In genomic region chr17:23802746-23803365, GRCm38 (mm10) we compare ENCODE assay signal across 8 mouse cellular contexts. TPM values are rescaled to one million over a fixed set of nuclear protein-coding genes. Genes with fewer than 3 reads are reported as not detected.
DNase-seq lines count a peak whose midpoint lies in the region; ATAC-seq and TF ChIP-seq lines count a peak whose summit lies in the region.

No protein-coding gene starts in this region.

- TF ChIP-seq CTCF in CH12.LX (conservative IDR thresholded peaks at IDR 0.05 in 1 of 2, IDR thresholded peaks at IDR 0.05 in 1 of 2; ENCODE audit: low read depth in 2 of 2, low read length in 2 of 2): no peak

- TF ChIP-seq RAD21 in CH12.LX (IDR thresholded peaks at IDR 0.05; ENCODE audit: low read depth, low read length): no peak

- under 1% methylated on average over 60 of the region's 60 CpGs for WGBS in forebrain, embryonic 11.5 days
- under 1% methylated on average over 58 of the region's 60 CpGs for WGBS in heart, embryonic 16.5 days
- WGBS in liver, embryonic 15.5 days (ENCODE audit: insufficient replicate concordance): under 1% methylated on average over 60 of the region's 60 CpGs
- under 1% methylated on average over 60 of the region's 60 CpGs for WGBS in neural tube, embryonic 12.5 days

- peak overlapping the region; percentile 94 for H3K9ac ChIP-seq in CH12.LX (ENCODE audit: insufficient read depth, low read depth)
- H3K9ac ChIP-seq in forebrain, embryonic 11.5 days (ENCODE audit: low read length): peak overlapping the region; percentile 95
- peak overlapping the region; percentile 92 for H3K9ac ChIP-seq in heart, embryonic 16.5 days (ENCODE audit: low read length)
- H3K9ac ChIP-seq in liver, embryonic 15.5 days: peak overlapping the region; percentile 99
- H3K9ac ChIP-seq in neural tube, embryonic 12.5 days: peak overlapping the region; percentile 94

- DNase-seq in CH12.LX (ENCODE audit: extremely low read depth): peak; percentile 99
- peak; percentile 97 for DNase-seq in c-Kit-positive CD71-positive TER-119-negative erythroid progenitor cells, embryonic 14.5 days (ENCODE audit: low read depth)
- peak; percentile 98 for DNase-seq in forebrain, embryonic 11.5 days (ENCODE audit: low spot score)
- DNase-seq in kidney, postnatal 36 days: peak; percentile 98 to 99
- DNase-seq in telencephalon, adult 2 months (ENCODE audit: low read depth, low spot score): peak; percentile 100

- dilution Hi-C loops in CH12.LX (cut with MboI; ENCODE audit: extremely low pct_ligation_motif_present, extremely low pct_unique_long_range_greater_than_20kb, low sequenced_read_pairs): no loop called here

- H3K27ac ChIP-seq in CH12.LX (ENCODE audit: insufficient read depth, low read depth): peak overlapping the region; percentile 94
- H3K27ac ChIP-seq in forebrain, embryonic 11.5 days (ENCODE audit: low read depth, low read length): peak overlapping the region; percentile 95
- H3K27ac ChIP-seq in heart, embryonic 16.5 days (ENCODE audit: low read length): peak overlapping the region; percentile 96
- peak overlapping the region; percentile 96 for H3K27ac ChIP-seq in liver, embryonic 15.5 days (replicated peaks)
- H3K27ac ChIP-seq in neural tube, embryonic 12.5 days: peak overlapping the region; percentile 91

- in situ Hi-C loops in CH12.LX (cut with MboI; ENCODE audit: low pct_ligation_motif_present, low pct_unique_long_range_greater_than_20kb, low sequenced_read_pairs): no loop called here

- peaks cover 45% of the 10 kb centered on the region for H3K79me2 ChIP-seq in CH12.LX (replicated peaks; ENCODE audit: control insufficient read depth, extremely low read depth, insufficient read depth, poor library complexity, severe bottlenecking)

- TF ChIP-seq EP300 in CH12.LX (IDR thresholded peaks at IDR 0.05; ENCODE audit: low read length): no peak; the same call in 1 of the 2 replicates

- no peaks in the 10 kb centered on the region for H3K9me3 ChIP-seq in CH12.LX (replicated peaks; ENCODE audit: low read length)
- no peaks in the 10 kb centered on the region for H3K9me3 ChIP-seq in forebrain, embryonic 11.5 days (ENCODE audit: control insufficient read depth, low read length)
- H3K9me3 ChIP-seq in heart, embryonic 16.5 days (replicated peaks; ENCODE audit: control insufficient read depth, low read length): no peaks in the 10 kb centered on the region
- no peaks in the 10 kb centered on the region for H3K9me3 ChIP-seq in liver, embryonic 15.5 days (replicated peaks)
- H3K9me3 ChIP-seq in neural tube, embryonic 12.5 days: no peaks in the 10 kb centered on the region

- peak; percentile 74 for TF ChIP-seq POLR2A in CH12.LX (IDR thresholded peaks at IDR 0.05; ENCODE audit: low read depth, low read length)

- peak; percentile 99 for ATAC-seq in forebrain, embryonic 11.5 days (replicated peaks; ENCODE audit: low FRiP score)
- peak; percentile 97 for ATAC-seq in heart, embryonic 16.5 days (replicated peaks; ENCODE audit: extremely low read depth, insufficient read depth, low FRiP score)
- peak; percentile 98 for ATAC-seq in liver, embryonic 15.5 days (ENCODE audit: insufficient read depth)
- ATAC-seq in neural tube, embryonic 12.5 days (ENCODE audit: low FRiP score, low read depth): peak; percentile 98

- H3K36me3 ChIP-seq in CH12.LX (replicated peaks in 1 of 2; ENCODE audit: control insufficient read depth in 1 of 2, insufficient read depth in 1 of 2, low read length in 1 of 2): peaks cover 3 to 15% of the 10 kb centered on the region in 2 experiments
- H3K36me3 ChIP-seq in forebrain, embryonic 11.5 days (ENCODE audit: control insufficient read depth, insufficient read depth, low read length): peaks cover 3% of the 10 kb centered on the region; the same call in 1 of the 2 replicates
- H3K36me3 ChIP-seq in heart, embryonic 16.5 days (ENCODE audit: control insufficient read depth, insufficient read depth): no peaks in the 10 kb centered on the region
- H3K36me3 ChIP-seq in liver, embryonic 15.5 days (replicated peaks): peaks cover 13% of the 10 kb centered on the region
- H3K36me3 ChIP-seq in neural tube, embryonic 12.5 days: peaks cover 11% of the 10 kb centered on the region

- peak overlapping the region; percentile 89 for H3K4me2 ChIP-seq in CH12.LX (ENCODE audit: insufficient read depth, low read depth, poor library complexity, severe bottlenecking)
- H3K4me2 ChIP-seq in forebrain, embryonic 11.5 days (ENCODE audit: low read depth, low read length, severe bottlenecking): peak overlapping the region; percentile 55
- H3K4me2 ChIP-seq in heart, embryonic 16.5 days (ENCODE audit: low read depth, low read length): peak overlapping the region; percentile 84
- H3K4me2 ChIP-seq in liver, embryonic 15.5 days: peak overlapping the region; percentile 83
- peak overlapping the region; percentile 70 for H3K4me2 ChIP-seq in neural tube, embryonic 12.5 days (replicated peaks)

- H3K27me3 ChIP-seq in CH12.LX (replicated peaks): no peaks in the 10 kb centered on the region
- H3K27me3 ChIP-seq in forebrain, embryonic 11.5 days (ENCODE audit: control insufficient read depth, insufficient read depth, low read length): no peaks in the 10 kb centered on the region
- H3K27me3 ChIP-seq in heart, embryonic 16.5 days (ENCODE audit: control insufficient read depth, insufficient read depth, low read length): no peaks in the 10 kb centered on the region
- no peaks in the 10 kb centered on the region for H3K27me3 ChIP-seq in liver, embryonic 15.5 days
- H3K27me3 ChIP-seq in neural tube, embryonic 12.5 days (replicated peaks): no peaks in the 10 kb centered on the region

- peak overlapping the region; percentile 84 to 95 (median 85) for H3K4me3 ChIP-seq in CH12.LX (replicated peaks in 1 of 3; ENCODE audit: low read depth in 2 of 3, low read length in 2 of 3, poor library complexity in 1 of 3)
- H3K4me3 ChIP-seq in forebrain, embryonic 11.5 days (ENCODE audit: low read depth, low read length): peak overlapping the region; percentile 98
- peak overlapping the region; percentile 80 for H3K4me3 ChIP-seq in heart, embryonic 16.5 days (ENCODE audit: low read length)
- H3K4me3 ChIP-seq in liver, embryonic 15.5 days (replicated peaks): peak overlapping the region; percentile 97
- H3K4me3 ChIP-seq in neural tube, embryonic 12.5 days: peak overlapping the region; percentile 99

- H3K4me1 ChIP-seq in CH12.LX (ENCODE audit: control insufficient read depth in 1 of 2, insufficient read depth in 2 of 2): peaks cover 0 to 22% of the 10 kb centered on the region in 2 experiments; a peak in 2 of 4 replicates
- peaks cover 12% of the 10 kb centered on the region for H3K4me1 ChIP-seq in forebrain, embryonic 11.5 days (replicated peaks; ENCODE audit: control insufficient read depth, insufficient read depth, low read length)
- H3K4me1 ChIP-seq in heart, embryonic 16.5 days (ENCODE audit: control insufficient read depth, insufficient read depth, low read length): peaks cover 24% of the 10 kb centered on the region
- peaks cover 42% of the 10 kb centered on the region for H3K4me1 ChIP-seq in liver, embryonic 15.5 days (replicated peaks)
- peaks cover 33% of the 10 kb centered on the region for H3K4me1 ChIP-seq in neural tube, embryonic 12.5 days

RNA-seq across cellular contexts. Expression of gene Srrm2, which starts 12.5 kb away (rescaled TPM):
- 83.6 and 90.4 TPM in 2 replicates for total RNA-seq in CH12.LX (2012; rRNA removed)
- 18.3 and 26.7 TPM in 2 replicates for total RNA-seq in CH12.LX (2014; rRNA removed)
- polyA plus RNA-seq in CH12.LX (2012; ENCODE audit: insufficient read length, low read depth): 339 and 383 TPM in 2 replicates
- polyA plus RNA-seq in forebrain, embryonic 11.5 days (2014; fragmentation: Nextera tagmentation; extraction: Ambion mirVana): 541 and 559 TPM in 2 replicates
- 311 and 314 TPM in 2 replicates for polyA plus RNA-seq in heart, embryonic 16.5 days (2015; fragmentation: Nextera tagmentation; extraction: Ambion mirVana)
- polyA plus RNA-seq in liver, embryonic 15.5 days (2015; fragmentation: Nextera tagmentation; extraction: Ambion mirVana): 167 and 170 TPM in 2 replicates
- polyA plus RNA-seq in neural tube, embryonic 12.5 days (2016; fragmentation: Nextera tagmentation; extraction: Ambion mirVana): 617 and 693 TPM in 2 replicates

RNA-seq across cellular contexts. Expression of gene Flywch2, which starts 17.0 kb away (rescaled TPM):
- not detected in 2 replicates for total RNA-seq in CH12.LX (2012; rRNA removed)
- not detected in 2 replicates for total RNA-seq in CH12.LX (2014; rRNA removed)
- not detected in 2 replicates for polyA plus RNA-seq in CH12.LX (2012; ENCODE audit: insufficient read length, low read depth)
- 22.0 and 28.7 TPM in 2 replicates for polyA plus RNA-seq in forebrain, embryonic 11.5 days (2014; fragmentation: Nextera tagmentation; extraction: Ambion mirVana)
- 4.3 and 5.9 TPM in 2 replicates for polyA plus RNA-seq in heart, embryonic 16.5 days (2015; fragmentation: Nextera tagmentation; extraction: Ambion mirVana)
- 0.93 and 0.94 TPM in 2 replicates for polyA plus RNA-seq in liver, embryonic 15.5 days (2015; fragmentation: Nextera tagmentation; extraction: Ambion mirVana)
- 47.0 and 47.5 TPM in 2 replicates for polyA plus RNA-seq in neural tube, embryonic 12.5 days (2016; fragmentation: Nextera tagmentation; extraction: Ambion mirVana)

RNA-seq across cellular contexts. Expression of gene Elob, which starts 26.1 kb away (rescaled TPM):
- 381 and 386 TPM in 2 replicates for total RNA-seq in CH12.LX (2012; rRNA removed)
- total RNA-seq in CH12.LX (2014; rRNA removed): 371 and 534 TPM in 2 replicates
- 250 and 306 TPM in 2 replicates for polyA plus RNA-seq in CH12.LX (2012; ENCODE audit: insufficient read length, low read depth)
- 1,038 and 1,041 TPM in 2 replicates for polyA plus RNA-seq in forebrain, embryonic 11.5 days (2014; fragmentation: Nextera tagmentation; extraction: Ambion mirVana)
- 812 and 839 TPM in 2 replicates for polyA plus RNA-seq in heart, embryonic 16.5 days (2015; fragmentation: Nextera tagmentation; extraction: Ambion mirVana)
- 388 and 452 TPM in 2 replicates for polyA plus RNA-seq in liver, embryonic 15.5 days (2015; fragmentation: Nextera tagmentation; extraction: Ambion mirVana)
- 1,078 and 1,213 TPM in 2 replicates for polyA plus RNA-seq in neural tube, embryonic 12.5 days (2016; fragmentation: Nextera tagmentation; extraction: Ambion mirVana)

RNA-seq across cellular contexts. Expression of gene Flywch1, which starts 31.5 kb away (rescaled TPM):
- 26.9 and 28.3 TPM in 2 replicates for total RNA-seq in CH12.LX (2012; rRNA removed)
- total RNA-seq in CH12.LX (2014; rRNA removed): 18.8 and 22.2 TPM in 2 replicates
- 22.0 and 23.4 TPM in 2 replicates for polyA plus RNA-seq in CH12.LX (2012; ENCODE audit: insufficient read length, low read depth)
- 167 and 174 TPM in 2 replicates for polyA plus RNA-seq in forebrain, embryonic 11.5 days (2014; fragmentation: Nextera tagmentation; extraction: Ambion mirVana)
- polyA plus RNA-seq in heart, embryonic 16.5 days (2015; fragmentation: Nextera tagmentation; extraction: Ambion mirVana): 42.2 and 46.9 TPM in 2 replicates
- 9.4 and 12.1 TPM in 2 replicates for polyA plus RNA-seq in liver, embryonic 15.5 days (2015; fragmentation: Nextera tagmentation; extraction: Ambion mirVana)
- polyA plus RNA-seq in neural tube, embryonic 12.5 days (2016; fragmentation: Nextera tagmentation; extraction: Ambion mirVana): 234 and 241 TPM in 2 replicates

RNA-seq across cellular contexts. Expression of gene Prss33, which starts 33.0 kb away (rescaled TPM):
- total RNA-seq in CH12.LX (2012; rRNA removed) (not detected in 2 replicates), CH12.LX (2014; rRNA removed) (not detected in 2 replicates)
- polyA plus RNA-seq in CH12.LX (2012; ENCODE audit: insufficient read length, low read depth): not detected in 2 replicates
- not detected in 2 replicates for polyA plus RNA-seq in forebrain, embryonic 11.5 days (2014; fragmentation: Nextera tagmentation; extraction: Ambion mirVana)
- polyA plus RNA-seq in heart, embryonic 16.5 days (2015; fragmentation: Nextera tagmentation; extraction: Ambion mirVana): not detected in 2 replicates
- polyA plus RNA-seq in liver, embryonic 15.5 days (2015; fragmentation: Nextera tagmentation; extraction: Ambion mirVana): not detected in 2 replicates
- polyA plus RNA-seq in neural tube, embryonic 12.5 days (2016; fragmentation: Nextera tagmentation; extraction: Ambion mirVana): not detected in 2 replicates

Comparison
In these comparisons a context has a peak if more than half of its experiments do, and no peak if none do; other contexts are left out.
1. Peak in every context shown above with its lines: DNase-seq, ATAC-seq, H3K4me3 ChIP-seq and H3K27ac ChIP-seq.